Mouse (Mus musculus) adrenal gland, postnatal 10 days (tissue): ENCODE data around the gene Nbeal2. TPM values are rescaled to one million over a fixed set of nuclear protein-coding genes. Genes with fewer than 3 reads are reported as not detected.
"Not testable (repeated sequence)": the region's sequence is repeated elsewhere in the genome, so short reads cannot be mapped to it uniquely, and the experiment has no call there.

Experiments used
- DNase-seq: peaks from one replicate; pipeline ENCODE4 v3.0.0; 2021; ENCODE audit warnings: mixed read lengths
- long read RNA-seq, 2 experiments: library from polyadenylated mRNA; stranded (forward); transcript quantifications; one replicate each; pipeline ENCODE4 v2.0.0; 2021
- total RNA-seq, 2 experiments: library from RNA; stranded (reverse); gene quantifications; 2 replicates each; pipeline ENCODE4 v1.2.3; 2021

Nbeal2 gene
- 10 to 100 TPM in 1 of 2 experiments, 1 to 10 TPM in 1; 8.2 to 12.0 TPM for total RNA-seq
- long read RNA-seq, experiment 1: 0 reads
- long read RNA-seq, experiment 2, partial matches to known transcripts: 3 of 4 reads
- long read RNA-seq, experiment 2, other reads (novel, unspliced or antisense): 1 of 4 reads

- DNase-seq: peak; percentile 95
These were observed at the start of gene Nbeal2 for GRCm38 (mm10) chr9:110653655-110654461. Gene Nbeal2 (minus strand): TSS chr9:110654161.

- peak; percentile 44 for DNase-seq
These were observed 48.9 kb upstream of the Nbeal2 start for GRCm38 (mm10) chr9:110702848-110703247.

DNA sequence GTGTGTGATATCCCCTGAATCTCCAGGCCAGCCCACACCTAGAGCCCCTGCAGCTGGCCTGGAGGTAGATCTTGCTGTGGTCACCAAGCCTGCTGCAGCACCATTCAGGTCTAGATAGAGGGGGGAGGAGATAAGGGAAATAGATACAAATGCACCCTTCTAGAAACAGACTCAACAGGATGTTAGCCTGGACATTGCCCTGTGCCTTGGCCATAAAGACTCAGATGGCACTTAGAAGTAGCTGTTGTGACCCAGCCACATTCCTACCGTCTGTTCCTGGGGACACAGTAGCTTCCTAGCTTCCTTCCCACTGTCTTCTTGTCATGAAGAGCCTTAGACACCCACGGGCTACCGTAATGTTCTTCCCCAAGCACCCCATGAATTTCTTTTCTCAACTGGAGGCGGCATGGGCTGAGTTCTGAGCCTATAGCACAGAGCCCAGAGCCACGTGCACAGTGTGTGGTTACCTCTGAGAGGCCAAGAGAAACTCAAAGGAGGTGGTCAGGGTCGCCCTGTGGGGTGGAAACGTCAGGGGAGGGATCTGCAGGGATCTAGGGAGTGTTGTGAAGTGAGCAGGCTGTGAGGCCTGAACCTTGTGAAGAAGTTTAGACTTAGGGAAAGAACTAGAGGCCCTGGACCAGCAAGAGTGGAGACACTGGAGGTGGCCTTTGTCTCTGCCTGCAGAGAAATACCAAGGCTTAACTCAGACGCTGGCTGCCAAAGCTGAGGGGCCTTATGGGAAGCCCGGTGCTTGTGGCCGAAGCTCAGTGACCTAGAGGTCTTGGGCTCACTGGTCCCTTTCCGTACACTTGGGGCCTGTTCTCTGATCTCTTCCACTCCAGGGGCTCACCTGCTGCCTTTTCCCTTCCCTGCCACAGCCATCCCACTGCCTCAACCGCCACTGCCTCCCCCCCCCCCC, 47.4 kb upstream of the Nbeal2 start:
- DNase-seq: no peak

DNA sequence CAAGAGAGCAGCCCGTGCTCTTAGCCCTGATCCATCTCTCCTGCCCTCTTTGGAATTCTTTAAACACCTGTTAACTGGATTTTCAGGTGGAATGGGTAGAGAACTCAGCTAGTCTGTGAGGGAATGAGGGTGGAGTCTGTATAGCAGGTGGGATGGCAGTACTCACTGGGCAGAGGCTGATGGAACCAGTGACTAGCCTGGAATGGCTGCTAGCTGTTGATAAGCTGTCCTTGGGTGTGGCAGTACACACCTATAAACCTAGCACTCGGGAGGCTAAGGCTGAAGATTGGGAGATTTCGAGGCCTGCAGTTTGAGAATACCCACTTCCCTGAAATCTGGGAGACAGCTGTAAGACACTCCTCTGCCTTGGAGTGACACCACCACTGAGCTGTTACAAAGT, 45.6 kb upstream of the Nbeal2 start:
- DNase-seq: no peak

DNA sequence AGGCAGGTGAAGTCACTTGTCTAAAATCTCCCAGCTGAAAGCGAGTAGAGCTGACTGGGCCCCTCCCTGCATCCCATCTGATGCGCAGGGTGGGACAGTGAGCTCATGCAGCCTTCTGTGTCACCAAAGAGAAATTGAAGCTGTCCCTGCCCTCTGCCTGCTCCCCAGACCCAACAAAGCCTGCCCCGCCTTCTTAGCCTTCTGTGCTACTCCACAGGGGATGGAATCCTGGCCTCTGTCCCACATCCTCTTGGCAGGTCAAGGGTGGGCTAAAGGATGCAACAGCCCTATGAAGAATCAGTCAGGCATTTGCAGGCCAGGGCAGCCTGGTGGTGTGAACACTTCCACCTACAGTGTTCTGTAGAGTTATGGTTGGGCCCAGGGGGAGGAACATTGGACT, 43.5 kb upstream of the Nbeal2 start:
- DNase-seq: no peak

DNA sequence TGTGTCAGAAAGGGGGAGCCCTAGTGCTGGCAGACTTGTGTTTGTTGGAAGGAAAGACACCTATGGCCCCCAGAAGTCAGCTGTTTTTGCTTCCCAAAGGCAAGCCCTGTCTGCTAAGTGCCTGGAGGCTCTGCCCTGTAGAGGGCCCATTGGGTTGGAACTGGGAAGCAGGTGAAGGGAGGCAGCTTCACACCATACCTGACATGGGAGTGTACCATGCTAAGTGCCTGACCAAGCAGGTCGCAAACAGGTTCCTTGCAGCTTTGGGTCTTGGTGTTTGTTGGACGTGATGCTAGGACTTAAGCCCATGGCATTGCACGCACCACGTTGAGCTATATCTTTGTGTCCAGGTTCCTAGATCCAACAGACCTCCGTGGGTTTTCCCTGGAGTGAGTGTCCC, 42.5 kb upstream of the Nbeal2 start:
- no peak for DNase-seq

DNA sequence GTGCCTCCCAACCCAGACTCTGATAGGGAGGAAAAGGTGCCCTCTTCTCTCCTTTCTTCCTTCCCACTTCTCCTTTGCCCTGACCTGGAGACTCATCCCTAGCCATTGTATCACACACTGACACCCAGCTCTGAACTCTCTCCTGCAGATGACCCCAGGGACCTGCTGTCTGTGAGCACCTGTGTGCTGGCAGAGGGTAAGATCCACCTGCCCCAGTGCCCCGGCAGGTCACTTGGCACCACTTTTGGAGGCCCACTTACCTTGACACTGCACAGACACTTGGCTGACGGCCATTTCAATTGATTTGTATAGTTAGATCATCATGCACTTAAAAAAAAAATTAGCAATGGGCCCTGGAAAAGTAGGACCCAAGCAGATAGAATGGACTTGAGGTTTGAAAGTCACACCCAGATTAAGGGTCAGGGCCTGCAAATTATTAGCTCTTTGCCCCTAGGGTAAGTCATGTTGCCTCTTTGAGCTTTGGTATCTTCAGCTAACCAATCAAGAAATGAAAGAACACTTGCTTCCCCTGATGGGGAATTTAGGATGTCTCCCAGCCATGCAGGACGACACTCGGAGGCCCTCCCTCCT, 41.3 kb upstream of the Nbeal2 start:
- no peak for DNase-seq

- no peak for DNase-seq
These were observed 35.4 kb upstream of the Nbeal2 start for GRCm38 (mm10) chr9:110689261-110689779.

DNA sequence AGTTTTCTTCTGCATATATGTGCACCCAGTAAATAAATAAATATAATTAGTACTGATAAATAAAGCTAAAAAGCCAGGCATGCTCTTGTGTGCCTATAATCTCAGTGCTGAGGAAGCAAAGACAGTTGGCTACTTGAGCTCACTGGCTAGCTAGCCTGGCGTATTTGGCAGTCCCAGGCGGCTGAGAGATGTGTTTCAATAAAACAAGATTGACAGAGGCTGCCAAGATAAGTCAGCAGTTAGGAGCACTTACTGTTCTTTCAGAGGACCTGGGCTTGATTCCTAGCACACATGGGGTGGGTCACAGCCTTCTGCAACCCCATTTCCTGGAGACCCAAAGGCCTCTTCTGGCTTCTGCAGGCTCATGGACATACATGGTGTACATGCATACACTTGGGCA, 33.9 kb upstream of the Nbeal2 start:
- DNase-seq: no peak

- DNase-seq: no peak
These were observed 33.1 kb upstream of the Nbeal2 start for GRCm38 (mm10) chr9:110687061-110687460.

- DNase-seq: no peak
These were observed 32.5 kb upstream of the Nbeal2 start for GRCm38 (mm10) chr9:110686472-110686871.

DNA sequence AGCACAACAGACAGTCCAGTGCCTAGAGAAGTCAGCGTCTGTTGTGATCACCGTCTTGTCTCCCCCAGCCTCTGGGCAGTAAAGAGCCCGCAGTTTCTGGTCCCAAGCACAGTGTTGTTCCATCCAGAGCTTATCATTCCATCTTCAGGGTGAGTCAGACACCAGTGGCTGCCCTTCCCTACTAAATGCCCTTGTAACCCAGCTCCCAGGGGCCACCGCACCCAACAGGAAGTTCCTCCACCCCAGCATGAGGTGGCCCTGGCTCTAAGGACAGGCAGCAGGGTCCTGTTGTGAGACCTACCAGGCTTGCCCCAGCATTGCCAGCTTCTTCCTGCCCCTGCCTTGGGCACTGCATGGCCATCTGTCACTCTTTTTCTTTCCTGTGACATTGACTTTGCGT, 31.6 kb upstream of the Nbeal2 start:
- peak; percentile 57 for DNase-seq

- peak; percentile 63 for DNase-seq
These were observed 31.2 kb upstream of the Nbeal2 start for GRCm38 (mm10) chr9:110685187-110685586.

DNA sequence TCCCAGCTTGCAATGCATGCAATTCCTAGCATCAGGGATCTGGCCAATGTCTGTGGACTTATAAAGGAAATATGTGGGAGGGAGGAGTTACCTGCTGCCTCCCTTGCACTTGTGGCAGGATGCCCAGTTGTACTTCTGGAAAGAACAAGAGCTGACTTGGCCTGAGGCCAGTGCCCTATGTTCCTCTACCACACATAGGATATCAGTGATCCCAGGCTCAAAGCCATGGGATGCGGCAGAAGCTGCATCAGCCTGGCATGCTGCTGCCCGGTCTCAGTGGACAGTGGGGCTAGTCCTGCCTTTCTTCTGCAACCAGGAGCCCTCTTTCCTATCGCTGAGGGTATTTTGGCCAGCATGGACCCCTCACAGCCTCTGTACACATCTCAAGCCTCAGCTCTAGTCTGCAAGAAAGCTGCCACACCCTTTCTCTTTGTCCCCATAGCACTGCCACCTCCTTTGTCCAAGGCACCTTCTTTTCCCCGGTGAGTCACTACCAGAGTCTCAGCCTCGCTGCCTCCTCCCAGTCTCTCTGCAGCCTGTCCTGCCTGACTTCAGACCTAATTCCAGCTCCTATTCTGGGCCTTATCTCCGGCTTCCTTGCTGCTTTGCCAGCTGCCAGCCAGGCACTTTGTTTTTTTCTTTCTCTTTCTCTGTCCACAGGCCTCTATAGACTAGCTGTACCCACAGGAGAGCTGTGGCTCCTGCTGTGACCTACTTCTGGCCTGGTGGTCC, 30.3 kb upstream of the Nbeal2 start:
- DNase-seq: peak; percentile 73

- DNase-seq: no peak
These were observed 29.7 kb upstream of the Nbeal2 start for GRCm38 (mm10) chr9:110683574-110684099.

- not testable (repeated sequence) for DNase-seq
These were observed 28.7 kb upstream of the Nbeal2 start for GRCm38 (mm10) chr9:110682697-110683096.

DNA sequence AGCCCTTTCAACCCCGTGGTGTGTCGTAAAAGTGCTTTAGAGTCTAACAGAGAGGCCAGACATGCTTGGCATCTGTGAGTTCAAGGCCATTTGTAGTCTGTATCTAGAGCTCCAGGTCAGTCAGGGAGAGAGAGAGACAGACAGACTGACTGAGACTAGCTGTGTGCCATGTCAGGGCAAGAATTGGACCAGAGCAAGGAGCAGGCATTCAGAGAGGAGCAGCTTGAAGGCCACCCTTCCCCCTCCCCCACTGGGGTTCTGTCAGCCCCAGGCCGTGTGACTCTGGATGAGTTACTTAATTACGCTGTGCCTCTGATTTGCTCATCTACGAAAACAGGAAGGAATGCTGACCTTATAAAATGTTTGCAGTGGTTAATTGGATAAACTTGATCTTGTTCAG, 28.3 kb upstream of the Nbeal2 start:
- peak; percentile 46 for DNase-seq

DNA sequence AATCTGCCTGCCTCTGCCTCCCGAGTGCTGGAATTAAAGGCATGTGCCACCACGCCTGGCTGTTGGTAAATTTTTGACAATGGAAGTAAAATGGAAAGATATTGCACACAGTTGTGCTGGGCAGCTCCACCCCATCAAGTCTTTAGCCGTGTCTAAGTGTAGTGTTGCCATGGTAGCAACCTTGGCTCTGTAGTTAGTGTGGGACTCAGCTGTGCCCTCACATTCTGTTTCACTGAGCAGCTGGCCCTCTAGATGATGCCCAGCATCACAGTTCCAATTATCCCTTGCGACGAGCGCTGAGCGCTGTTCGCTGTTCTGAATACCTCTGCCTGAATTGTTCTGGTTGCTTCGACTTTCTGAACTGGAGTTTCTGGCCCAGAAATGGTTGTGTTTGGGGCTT, 27.9 kb upstream of the Nbeal2 start:
- peak; percentile 49 for DNase-seq

GRCm38 (mm10) chr9:110680736-110681507, 27.0 kb upstream of the Nbeal2 start:
- DNase-seq: no peak

GRCm38 (mm10) chr9:110678886-110679285, 24.9 kb upstream of the Nbeal2 start:
- no peak for DNase-seq
